9 mouse cellular contexts compared by ENCODE assay signal in the genomic region with DNA sequence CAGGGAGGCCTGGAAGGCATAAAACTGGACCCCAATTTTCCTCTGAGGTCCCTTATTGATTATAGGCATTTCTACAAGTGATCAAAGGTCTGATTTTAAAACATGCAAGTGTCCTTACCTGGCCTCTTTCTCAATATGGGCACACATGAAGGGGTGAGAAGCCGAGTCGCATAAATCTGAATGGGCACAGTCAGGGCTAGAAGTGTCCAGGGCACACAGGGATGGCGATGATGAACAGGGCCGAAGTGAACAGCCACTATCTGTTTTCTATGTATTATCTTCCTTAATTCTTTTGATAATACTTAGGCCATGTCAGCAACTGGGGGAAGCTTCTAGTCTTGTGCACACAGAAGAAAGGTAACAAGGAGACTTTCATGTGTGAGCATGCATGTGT. TPM values are rescaled to one million over a fixed set of nuclear protein-coding genes. Genes with fewer than 3 reads are reported as not detected.
DNase-seq lines count a peak whose midpoint lies in the region; ATAC-seq and TF ChIP-seq lines count a peak whose summit lies in the region.
"Had no signal": no experiment of that assay in that cellular context is flagged by ENCODE, and none has a peak within 500 bp of the region (broad histone marks: within the 10 kb centered on the region; RNA-seq: fewer than 3 reads in every experiment).

No protein-coding gene starts in this region.

- H3K4me2 ChIP-seq in kidney, embryonic 14.5 days (replicated peaks; ENCODE audit: low read depth, low read length): peak overlapping the region; percentile 26; the same call in 1 of the 2 replicates
- H3K4me2 ChIP-seq in intestine, embryonic 14.5 days (ENCODE audit: low read length): peak overlapping the region; percentile 49
- H3K4me2 ChIP-seq in midbrain, postnatal 0 days (ENCODE audit: low read depth, low read length, poor library complexity, severe bottlenecking): peak overlapping the region; percentile 26
- H3K4me2 ChIP-seq: liver, embryonic 15.5 days had no signal

- TF ChIP-seq CTCF in midbrain, postnatal 0 days (IDR thresholded peaks at IDR 0.05): no peak
- TF ChIP-seq CTCF in thymus, adult 2 months (IDR thresholded peaks at IDR 0.05; ENCODE audit: borderline replicate concordance, control insufficient read depth, extremely low read depth, insufficient read depth, low read length, poor library complexity): no peak

- no peak overlapping the region for H3K27ac ChIP-seq in kidney, embryonic 14.5 days (ENCODE audit: low read depth, low read length)
- peak overlapping the region; percentile 51 for H3K27ac ChIP-seq in forebrain, embryonic 10.5 days
- H3K27ac ChIP-seq in intestine, embryonic 14.5 days (ENCODE audit: low read depth): peak overlapping the region; percentile 76
- no peak overlapping the region for H3K27ac ChIP-seq in midbrain, postnatal 0 days (ENCODE audit: low read depth, low read length)
- H3K27ac ChIP-seq in thymus, adult 2 months (ENCODE audit: control insufficient read depth, insufficient read depth, low read length): no peak overlapping the region
- H3K27ac ChIP-seq: liver, embryonic 15.5 days had no signal

- no peak for TF ChIP-seq POLR2A in thymus, adult 2 months (IDR thresholded peaks at IDR 0.05; ENCODE audit: control insufficient read depth, extremely low read depth, insufficient read depth, low read length, poor library complexity)

- H3K27me3 ChIP-seq in kidney, embryonic 14.5 days (ENCODE audit: control insufficient read depth, insufficient read depth, low read length): no peaks in the 10 kb centered on the region
- H3K27me3 ChIP-seq in forebrain, embryonic 10.5 days (ENCODE audit: poor library complexity, severe bottlenecking): peaks cover 50% of the 10 kb centered on the region
- H3K27me3 ChIP-seq in intestine, embryonic 14.5 days (replicated peaks; ENCODE audit: control insufficient read depth, insufficient read depth, low read length): no peaks in the 10 kb centered on the region
- H3K27me3 ChIP-seq in midbrain, postnatal 0 days (ENCODE audit: insufficient read depth, low read length): peaks cover 7% of the 10 kb centered on the region
- no peaks in the 10 kb centered on the region for H3K27me3 ChIP-seq in thymus, adult 2 months (ENCODE audit: control insufficient read depth, insufficient read depth, low read length)
- H3K27me3 ChIP-seq: liver, embryonic 15.5 days had no signal

- no peaks in the 10 kb centered on the region for H3K4me1 ChIP-seq in kidney, embryonic 14.5 days (ENCODE audit: control insufficient read depth, insufficient read depth, low read length)
- H3K4me1 ChIP-seq in forebrain, embryonic 10.5 days: peaks cover 23% of the 10 kb centered on the region
- 0 out of 2 replicates have a peak, but pooled peaks cover 6% of the 10 kb centered on the region for H3K4me1 ChIP-seq in intestine, embryonic 14.5 days (replicated peaks; ENCODE audit: control insufficient read depth, insufficient read depth, low read length)
- H3K4me1 ChIP-seq in midbrain, postnatal 0 days (ENCODE audit: insufficient read depth, low read length): 0 out of 2 replicates have a peak, but pooled peaks cover 4% of the 10 kb centered on the region
- H3K4me1 ChIP-seq in thymus, adult 2 months (replicated peaks; ENCODE audit: control insufficient read depth, insufficient read depth, low read length): no peaks in the 10 kb centered on the region
- H3K4me1 ChIP-seq: liver, embryonic 15.5 days had no signal

- no peak for ATAC-seq in kidney, embryonic 14.5 days (ENCODE audit: low FRiP score, low TSS enrichment)
- ATAC-seq in intestine, embryonic 14.5 days (replicated peaks; ENCODE audit: low FRiP score, low TSS enrichment, low read depth): no peak
- ATAC-seq in midbrain, postnatal 0 days (ENCODE audit: low FRiP score): no peak

- H3K9ac ChIP-seq in kidney, embryonic 14.5 days (ENCODE audit: low read depth, low read length): no peak overlapping the region; the same call in 1 of the 2 replicates
- peak overlapping the region; percentile 2; the same call in 1 of the 2 replicates for H3K9ac ChIP-seq in intestine, embryonic 14.5 days (ENCODE audit: low read length)
- H3K9ac ChIP-seq in midbrain, postnatal 0 days (replicated peaks; ENCODE audit: low read length, poor library complexity, severe bottlenecking): no peak overlapping the region
- H3K9ac ChIP-seq: liver, embryonic 15.5 days had no signal

- H3K9me3 ChIP-seq in kidney, embryonic 14.5 days (ENCODE audit: control insufficient read depth, low read length): no peaks in the 10 kb centered on the region
- no peaks in the 10 kb centered on the region for H3K9me3 ChIP-seq in forebrain, embryonic 10.5 days
- H3K9me3 ChIP-seq in intestine, embryonic 14.5 days (ENCODE audit: control insufficient read depth, low read length): no peaks in the 10 kb centered on the region
- H3K9me3 ChIP-seq in midbrain, postnatal 0 days (ENCODE audit: low read length): no peaks in the 10 kb centered on the region
- H3K9me3 ChIP-seq: liver, embryonic 15.5 days had no signal

- H3K36me3 ChIP-seq in kidney, embryonic 14.5 days (ENCODE audit: control insufficient read depth, insufficient read depth, low read length): no peaks in the 10 kb centered on the region
- H3K36me3 ChIP-seq in forebrain, embryonic 10.5 days (replicated peaks): no peaks in the 10 kb centered on the region
- H3K36me3 ChIP-seq in intestine, embryonic 14.5 days (ENCODE audit: control insufficient read depth, insufficient read depth, low read length): no peaks in the 10 kb centered on the region
- H3K36me3 ChIP-seq in midbrain, postnatal 0 days (ENCODE audit: insufficient read depth, low read length): no peaks in the 10 kb centered on the region
- no peaks in the 10 kb centered on the region for H3K36me3 ChIP-seq in thymus, adult 2 months (ENCODE audit: control insufficient read depth, insufficient read depth, low read length)
- H3K36me3 ChIP-seq: liver, embryonic 15.5 days had no signal

- DNase-seq in kidney, postnatal 4 days: no peak
- DNase-seq in forebrain, embryonic 10.5 days (ENCODE audit: extremely low spot score, low spot score): no peak
- no peak for DNase-seq in intestine, embryonic 14.5 days (ENCODE audit: low spot score)
- no peak for DNase-seq in midbrain, postnatal 0 days (ENCODE audit: low spot score)
- no peak for DNase-seq in thymus, adult 2 months
- DNase-seq in layer of hippocampus, postnatal 25 days (ENCODE audit: extremely low spot score in 1 of 2, low spot score in 1 of 2): no peak
- DNase-seq in right cerebral cortex, postnatal 36 days (ENCODE audit: low spot score in 2 of 2): no peak

- 89% methylated on average over 4 of the region's 4 CpGs for WGBS in kidney, embryonic 14.5 days
- WGBS in forebrain, embryonic 10.5 days: 89% methylated on average over 4 of the region's 4 CpGs
- 91% methylated on average over 4 of the region's 4 CpGs for WGBS in intestine, embryonic 14.5 days
- 58% methylated on average over 4 of the region's 4 CpGs for WGBS in midbrain, postnatal 0 days
- WGBS in thymus, adult 2 months: 98% methylated on average over 4 of the region's 4 CpGs

- H3K4me3 ChIP-seq in kidney, embryonic 14.5 days (ENCODE audit: low read length): peak overlapping the region; percentile 18; the same call in 1 of the 2 replicates
- peak overlapping the region; percentile 39 for H3K4me3 ChIP-seq in forebrain, embryonic 10.5 days
- H3K4me3 ChIP-seq in intestine, embryonic 14.5 days (ENCODE audit: low read depth, low read length): peak overlapping the region; percentile 28
- H3K4me3 ChIP-seq in midbrain, postnatal 0 days (ENCODE audit: low read depth, low read length): peak overlapping the region; percentile 20; the same call in 1 of the 2 replicates
- H3K4me3 ChIP-seq in thymus, adult 2 months (ENCODE audit: control insufficient read depth, insufficient read depth, low read length): no peak overlapping the region
- H3K4me3 ChIP-seq: liver, embryonic 15.5 days had no signal

RNA-seq across cellular contexts. Expression of gene Ptch1, which starts 54.5 kb away (rescaled TPM):
- polyA plus RNA-seq in kidney, embryonic 14.5 days (2014; fragmentation: Nextera tagmentation; extraction: Ambion mirVana): 17.9 and 28.2 TPM in 2 replicates
- polyA plus RNA-seq in forebrain, embryonic 10.5 days (2016; fragmentation: Nextera tagmentation; extraction: Ambion mirVana): 21.0 and 23.6 TPM in 2 replicates
- polyA plus RNA-seq in intestine, embryonic 14.5 days (2014; fragmentation: Nextera tagmentation; extraction: Ambion mirVana): 62.8 and 68.0 TPM in 2 replicates
- total RNA-seq in midbrain, postnatal 0 days (2014; rRNA removed): 27.8 and 29.9 TPM in 2 replicates
- 6.8 and 7.9 TPM in 2 replicates for polyA plus RNA-seq in midbrain, postnatal 0 days (2015; fragmentation: Nextera tagmentation; extraction: Ambion mirVana)
- 27.2 and 30.2 TPM in 2 replicates for polyA plus RNA-seq in thymus, adult 2 months (2012; rRNA removed)
- 10 to 100 TPM; 39.9 to 47.9 TPM for total RNA-seq in layer of hippocampus, postnatal 25 days (2021)

Comparison
In these comparisons a context has a peak if more than half of its experiments do, and no peak if none do; other contexts are left out.
1. H3K27ac ChIP-seq: peak in forebrain, embryonic 10.5 days (single experiment) and intestine, embryonic 14.5 days (single experiment); none in kidney, embryonic 14.5 days (single experiment), midbrain, postnatal 0 days (single experiment) and thymus, adult 2 months (single experiment).
2. Peak in every context shown above with its lines, with median percentiles within 50 percentile points of each other: H3K4me2 ChIP-seq.